Mouse (Mus musculus) pancreas, adult 10 weeks (tissue): Measurements from ENCODE around the gene Bcl11b. TPM values are rescaled to one million over a fixed set of nuclear protein-coding genes. Genes with fewer than 3 reads are reported as not detected.

Experiments
- polyA plus RNA-seq: library from polyadenylated mRNA; stranded (reverse); fragments of 350-450 nt; fragmentation: Illumina TruSeq; extraction: RNeasy Lipid Tissue Mini Kit (QIAGEN cat#74804); gene quantifications from one replicate; pipeline ENCODE4 v1.2.3, GENCODE M21; 2015; ENCODE audit warnings: low read depth, low replicate concordance; ENCODE audit not compliant: insufficient read depth

Gene Bcl11b
- polyA plus RNA-seq, result not detected

GRCm38 (mm10) chr12:108003483-108003882, at the start of gene Bcl11b:
Gene Bcl11b (minus strand): TSS chr12:108003602.

Other genes starting within 250 kb of the Bcl11b start
- gene Setd3, start 175.7 kb upstream of the Bcl11b start, polyA plus RNA-seq, result 24.4 TPM
- gene Ccnk, start 176.0 kb upstream of the Bcl11b start, polyA plus RNA-seq, result 4.9 TPM